Mouse (Mus musculus): ENCODE results near the gene Diaph3.

Gene Diaph3

DNA sequence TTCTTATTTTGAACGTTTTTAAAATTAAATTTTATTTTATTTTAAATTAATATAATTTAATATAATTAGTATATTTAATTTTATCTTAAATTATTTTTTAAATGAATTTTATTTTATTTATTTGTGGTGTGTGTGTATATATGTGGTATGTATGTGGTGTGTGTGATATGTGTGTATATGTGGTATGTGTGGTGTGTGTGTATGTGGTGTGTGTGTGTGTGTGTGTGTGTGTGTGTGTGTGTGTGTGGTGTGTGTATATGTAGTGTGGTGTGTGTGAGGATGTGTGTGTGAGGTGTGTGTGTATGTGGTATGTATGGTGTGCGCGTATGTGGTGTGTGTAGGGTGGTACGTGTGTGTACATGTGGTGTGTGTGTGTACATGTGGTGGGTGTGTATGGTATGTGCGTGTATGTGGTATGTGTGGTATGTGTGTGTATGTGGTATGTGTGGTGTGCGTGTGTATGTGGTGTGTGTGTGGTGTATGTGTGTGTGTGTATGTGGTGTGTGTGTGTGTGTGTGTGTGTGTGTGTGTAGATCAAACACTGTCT, 505.4 kb downstream of the Diaph3 start:
- no peak for DNase-seq

- no peak for DNase-seq
Measured at GRCm38 (mm10) chr14:86635052-86635451, 506.0 kb downstream of the Diaph3 start.

- no peak for DNase-seq
Measured at GRCm38 (mm10) chr14:86633799-86634198, 507.2 kb downstream of the Diaph3 start.

DNA sequence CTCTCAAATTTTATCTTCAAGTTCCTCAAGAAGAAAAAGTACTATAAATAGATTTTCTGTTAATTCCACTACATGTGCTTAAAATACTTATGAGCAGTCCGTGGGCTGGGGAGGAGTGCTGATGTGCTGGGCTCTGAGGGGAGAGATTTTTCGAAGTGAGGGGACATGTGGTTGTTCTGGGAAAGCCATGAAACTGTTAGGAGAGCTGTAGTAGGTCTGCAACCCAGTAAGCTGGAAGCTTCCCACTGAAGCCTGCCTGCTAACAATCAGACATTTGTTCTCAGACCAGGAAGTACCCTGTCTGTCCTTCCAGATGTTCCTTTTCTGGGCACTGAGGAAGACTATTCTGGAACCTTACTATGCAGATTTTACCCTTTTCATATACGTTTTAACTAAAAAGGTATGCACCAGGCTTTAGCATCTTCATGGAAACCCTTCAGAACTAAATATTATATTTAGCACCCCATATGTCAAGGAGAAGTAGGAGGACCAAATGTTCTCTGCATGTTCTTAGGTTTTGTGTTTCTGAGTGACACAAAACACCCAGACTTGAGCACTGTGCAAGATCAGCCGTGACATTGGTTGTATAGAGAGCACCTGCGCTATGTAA, 516.1 kb downstream of the Diaph3 start:
- DNase-seq = no peak

GRCm38 (mm10) chr14:86619637-86620036, 521.4 kb downstream of the Diaph3 start:
- no peak for DNase-seq
